Mouse (Mus musculus) heart, embryonic 12.5 days (tissue): ENCODE data around the gene Prkrip1. TPM values are rescaled to one million over a fixed set of nuclear protein-coding genes. Genes with fewer than 3 reads are reported as not detected.
A peak's percentile ranks its signal among the peaks of the same experiment; 100 is the strongest.

Experiments
- ATAC-seq: fragments of 200-750 bp; cut with Nextera tagmentation; 2 replicates; pipeline ENCODE4 v1.8.0; 2017; ENCODE audit warnings: moderate TSS enrichment, moderate library complexity; ENCODE audit not compliant: insufficient number of reproducible peaks, low FRiP score
- H3K27ac ChIP-seq: fragments of 300-500 bp; sonication (generic); 2 replicates; pipeline ENCODE4 v1.5.1; 2016; ENCODE audit warnings: mild to moderate bottlenecking, moderate library complexity; ENCODE audit not compliant: poor library complexity, severe bottlenecking
- H3K27me3 ChIP-seq: fragments of 300-500 bp; sonication (generic); replicated peaks from 2 replicates; pipeline ENCODE4 v1.6.1; 2016; ENCODE audit warnings: mild to moderate bottlenecking, moderate library complexity
- H3K36me3 ChIP-seq: fragments of 300-500 bp; sonication (generic); 2 replicates; pipeline ENCODE4 v1.6.1; 2016; ENCODE audit warnings: mild to moderate bottlenecking, moderate library complexity
- H3K4me1 ChIP-seq: fragments of 300-500 bp; sonication (generic); replicated peaks from 2 replicates; pipeline ENCODE4 v1.6.1; 2016; ENCODE audit warnings: mild to moderate bottlenecking
- H3K4me2 ChIP-seq: fragments of 300-500 bp; sonication (generic); 2 replicates; pipeline ENCODE4 v1.6.1; 2016; ENCODE audit warnings: mild to moderate bottlenecking, moderate library complexity
- H3K4me3 ChIP-seq: fragments of 300-500 bp; sonication (generic); 2 replicates; pipeline ENCODE4 v1.5.1; 2016; ENCODE audit warnings: mild to moderate bottlenecking
- H3K9ac ChIP-seq: fragments of 300-500 bp; sonication (generic); 2 replicates; pipeline ENCODE4 v1.6.1; 2016; ENCODE audit warnings: mild to moderate bottlenecking, moderate library complexity
- H3K9me3 ChIP-seq: fragments of 300-500 bp; sonication (generic); replicated peaks from 2 replicates; pipeline ENCODE4 v1.6.1; 2016; ENCODE audit warnings: mild to moderate bottlenecking, moderate library complexity
- WGBS: fragments of 180-500 bp; shearing (Covaris S2); methylation state at CpG from one replicate; pipeline ENCODE4 v1.1.7; 2016; 5-methylcytosine and 5-hydroxymethylcytosine counted together
- polyA plus RNA-seq: library from polyadenylated mRNA; unstranded; fragments of >200 nt; fragmentation: Nextera tagmentation; extraction: Ambion mirVana; gene quantifications from 2 replicates; pipeline ENCODE4 v1.2.1, GENCODE M21; 2016

Prkrip1 gene
- polyA plus RNA-seq, 1 experiment from 2014 or later, result 41.8 TPM

- Histone ChIP-seq H3K4me3 (peak overlapping the region; percentile 65), H3K9ac (peak overlapping the region; percentile 75), H3K4me1 (peaks cover 17% of the 10 kb centered on the region), H3K4me2 (peak overlapping the region; percentile 81), H3K27me3 (no peaks in the 10 kb centered on the region), H3K27ac (peak overlapping the region; percentile 20), H3K9me3 (no peaks in the 10 kb centered on the region), H3K36me3 (peaks cover 55% of the 10 kb centered on the region)
- 7% methylated on average over 20 of the region's 20 CpGs for WGBS
- ATAC-seq, result no peak
Observed at GRCm38 (mm10) chr5:136136292-136136990, 62.3 kb downstream of the Prkrip1 start.

DNA sequence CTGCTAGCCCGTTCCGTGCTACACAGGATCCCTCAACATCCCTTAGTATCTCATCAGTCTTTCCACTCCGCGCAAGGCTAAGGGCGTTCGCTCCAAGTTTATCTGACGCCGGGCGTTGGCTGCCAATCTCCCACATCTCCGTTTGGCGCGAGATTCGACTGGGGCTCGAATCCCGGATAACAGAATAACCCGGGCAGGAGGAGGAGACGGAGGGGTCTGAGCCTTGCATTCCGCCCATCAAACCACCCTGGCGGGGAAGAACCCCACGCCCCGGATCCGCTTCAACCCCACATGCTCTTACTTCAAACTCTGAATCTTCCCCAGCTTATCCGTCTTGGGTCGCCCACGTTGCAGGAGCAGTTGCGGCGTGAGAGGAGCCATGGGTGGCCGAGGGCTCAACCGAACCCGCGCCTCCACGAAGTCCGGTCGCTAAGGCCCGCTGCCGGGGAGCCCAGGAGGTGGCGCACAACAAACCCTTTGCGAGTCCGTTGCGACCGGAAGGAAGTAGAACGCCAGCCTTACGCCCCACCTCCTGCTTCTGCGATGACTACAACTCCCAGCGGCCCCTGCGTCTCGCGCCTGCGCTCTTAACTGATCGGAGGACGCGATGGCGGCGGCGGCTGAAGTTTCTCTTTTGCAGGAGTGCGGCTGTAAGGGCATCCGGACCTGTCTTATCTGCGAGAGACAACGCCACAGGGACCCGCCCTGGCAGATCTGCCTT lies 63.0 kb downstream of the Prkrip1 start, which contains the start of the genes Lrwd1 and Alkbh4:
Gene Lrwd1 (minus strand): TSS at position 504 of the 721 bp plus-strand sequence.
Gene Alkbh4 (plus strand): TSS at position 576 of the 721 bp plus-strand sequence.
- Histone ChIP-seq H3K27ac (peak within 1 kb of the TSS; percentile 20), H3K9ac (peak within 1 kb of the TSS; percentile 75), H3K36me3 (peaks cover 52% of the 10 kb centered on the region), H3K9me3 (no peaks in the 10 kb centered on the region), H3K4me1 (peaks cover 17% of the 10 kb centered on the region), H3K4me2 (peak within 1 kb of the TSS; percentile 81), H3K27me3 (no peaks in the 10 kb centered on the region), H3K4me3 (peak within 1 kb of the TSS; percentile 65)
- WGBS, result under 1% methylated on average over 60 of the region's 60 CpGs
- peak; percentile 91 for ATAC-seq

Other genes starting within 250 kb of the Prkrip1 start
- gene Ssc4d, start 224.4 kb downstream of the Prkrip1 start, polyA plus RNA-seq, result 0.70 and 1.6 TPM in 2 replicates
- gene Zp3, start 218.9 kb downstream of the Prkrip1 start, polyA plus RNA-seq, result 0.13 TPM in 1 of 2 replicates, not detected in the other
- 28.7 and 29.9 TPM in 2 replicates for gene Dtx2, start 204.2 kb downstream of the Prkrip1 start, polyA plus RNA-seq
- 60.2 and 60.5 TPM in 2 replicates for gene Upk3b, start 160.5 kb downstream of the Prkrip1 start, polyA plus RNA-seq
- gene Upk3bl, start 144.5 kb downstream of the Prkrip1 start, polyA plus RNA-seq, result 0.40 and 0.50 TPM in 2 replicates
- 1.0 and 1.6 TPM in 2 replicates for gene Rasa4, start 115.0 kb downstream of the Prkrip1 start, polyA plus RNA-seq
- 147 and 161 TPM in 2 replicates for gene Polr2j, start 82.3 kb downstream of the Prkrip1 start, polyA plus RNA-seq
- gene Lrwd1, start 62.9 kb downstream of the Prkrip1 start, polyA plus RNA-seq, result 20.9 and 21.8 TPM in 2 replicates
- 14.4 and 16.8 TPM in 2 replicates for gene Alkbh4, start 62.8 kb downstream of the Prkrip1 start, polyA plus RNA-seq
- gene Orai2, start 28.2 kb downstream of the Prkrip1 start, polyA plus RNA-seq, result 3.0 and 3.1 TPM in 2 replicates
- gene Sh2b2, start 47.6 kb upstream of the Prkrip1 start, polyA plus RNA-seq, result 1.5 and 1.9 TPM in 2 replicates